Mouse (Mus musculus) right cerebral cortex, postnatal 36 days (tissue): Measurements from ENCODE around the gene Sept9.

Source experiments
- DNase-seq, 2 experiments: peaks; one replicate each; pipeline ENCODE4 v3.0.0; 2022; ENCODE audit warnings: low spot score in 2 of 2, mixed read lengths in 1 of 2

The Sept9 gene

DNA sequence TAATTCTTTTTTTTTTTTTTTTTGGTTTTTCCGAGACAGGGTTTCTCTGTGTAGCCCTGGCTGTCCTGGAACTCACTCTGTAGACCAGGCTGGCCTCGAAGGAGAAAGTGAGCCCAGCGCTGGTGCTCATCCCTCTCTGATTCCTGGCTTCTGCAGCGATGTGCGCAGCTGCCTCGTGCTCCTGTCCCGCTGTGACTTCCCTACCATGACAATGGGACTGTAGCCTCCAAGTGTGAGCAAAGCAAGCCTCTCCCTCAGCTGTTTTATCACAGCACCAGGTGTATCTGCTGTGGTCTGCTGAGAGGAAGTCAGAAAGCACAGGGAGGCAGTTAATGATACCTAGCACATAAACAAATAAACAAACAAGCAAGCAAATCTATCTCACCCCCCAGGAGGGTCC is 204.3 kb downstream of the Sept9 start:
- DNase-seq = no peak

DNA sequence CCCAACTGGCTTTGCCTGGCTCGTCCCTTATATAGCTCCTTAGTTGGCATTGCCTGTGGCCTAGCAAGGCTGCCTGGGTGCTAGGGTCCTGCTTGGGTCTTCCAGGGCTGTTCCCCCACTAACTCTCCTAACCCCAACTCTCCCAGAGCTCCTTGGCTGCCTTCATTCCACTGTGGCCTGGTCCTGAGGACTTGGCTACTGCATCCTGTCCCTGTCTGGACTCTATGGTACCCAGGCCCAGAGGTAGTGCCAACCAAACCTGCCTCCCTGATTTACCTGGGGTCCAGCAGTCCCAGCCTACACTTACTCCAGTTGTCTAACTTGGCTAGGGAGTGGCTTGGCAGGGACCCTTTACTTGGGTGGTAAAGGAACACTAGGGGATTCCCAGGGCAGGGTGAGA is 207.2 kb downstream of the Sept9 start:
- DNase-seq = no peak

DNA sequence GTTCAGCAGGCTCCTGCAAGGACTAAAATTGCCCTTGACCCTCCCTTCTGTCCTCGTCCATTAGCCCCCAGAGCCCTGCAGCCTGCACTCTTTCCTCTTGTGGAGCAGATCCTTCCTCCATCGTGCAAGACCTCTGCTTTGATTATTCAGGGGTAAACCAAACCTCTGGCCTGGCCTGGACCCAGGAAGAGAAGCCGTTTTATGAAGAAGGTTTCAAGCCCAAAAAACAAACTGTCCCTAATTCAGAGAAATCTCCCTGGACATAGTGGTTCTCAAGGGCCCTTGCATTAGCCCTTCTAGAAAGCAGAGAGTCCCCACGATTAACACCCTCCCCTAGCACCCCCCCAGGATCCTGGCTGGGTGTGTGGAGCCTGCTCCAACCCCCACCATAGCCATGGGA is 207.7 kb downstream of the Sept9 start:
- DNase-seq = no peak

DNA sequence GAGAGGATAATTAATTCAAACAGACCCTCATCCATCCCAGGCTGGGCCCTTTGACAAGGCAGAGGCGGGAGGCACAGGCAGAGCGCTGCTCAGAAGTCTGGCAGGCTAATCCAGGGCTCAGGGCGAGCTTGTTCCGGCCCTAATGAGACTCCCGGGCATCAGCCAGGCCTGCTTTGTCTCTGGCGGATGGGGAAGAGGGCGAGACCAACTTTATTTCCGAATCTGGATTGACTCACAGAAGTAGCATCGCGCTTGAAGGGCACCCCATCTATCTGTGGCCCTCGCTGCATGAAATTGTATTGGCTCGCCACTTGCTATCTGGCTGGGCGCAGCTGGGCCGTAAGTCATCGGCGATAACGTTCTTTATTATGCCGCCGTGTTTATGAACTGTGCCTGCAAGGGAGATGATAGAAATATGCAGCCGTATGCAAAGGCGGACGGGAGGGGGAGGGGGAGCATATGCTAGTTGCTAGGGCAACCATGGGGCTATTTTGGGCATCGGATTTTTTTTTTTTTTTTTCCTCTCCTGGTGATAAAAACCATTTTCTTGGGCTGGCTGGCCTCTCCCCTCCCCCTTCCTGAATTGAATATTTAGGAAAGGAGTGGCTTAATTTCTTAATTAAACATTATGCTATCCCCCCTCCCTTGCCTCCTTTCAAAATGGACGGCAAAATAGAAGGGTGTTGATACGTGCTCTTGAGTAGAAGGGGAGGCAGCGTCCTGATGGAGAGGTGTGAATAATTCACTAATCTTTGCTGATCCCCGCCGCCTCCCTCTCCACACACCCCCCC is 208.4 kb downstream of the Sept9 start:
- peak; percentile 76 to 80 for DNase-seq

DNA sequence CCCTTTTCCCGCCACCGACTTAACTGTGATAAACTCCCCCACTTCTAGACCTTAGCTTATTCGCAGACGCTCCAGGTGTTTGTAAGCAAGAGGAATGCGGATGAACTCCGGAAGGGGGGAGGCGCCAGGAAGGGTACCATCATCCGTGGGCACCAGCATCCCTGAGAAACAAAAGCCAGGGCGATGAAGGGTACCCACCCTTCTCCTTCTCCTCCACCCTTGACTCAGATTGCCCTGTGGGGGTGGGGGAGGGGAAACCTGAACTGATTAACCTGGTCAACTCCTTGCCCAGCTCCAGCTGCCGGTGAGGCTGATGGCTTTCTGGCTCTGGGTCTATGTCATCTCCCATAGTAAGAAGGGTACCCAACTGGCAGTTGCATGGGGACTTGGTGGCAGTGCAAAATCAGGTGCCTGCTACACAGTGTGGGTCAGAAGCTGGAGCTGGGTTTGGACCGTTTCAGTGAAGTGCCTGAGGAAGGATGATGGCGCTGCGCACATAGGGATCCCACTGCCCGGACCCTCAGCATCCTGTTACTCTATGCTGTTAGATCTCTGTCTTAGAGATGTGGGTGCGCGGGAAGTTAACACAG is 209.1 kb downstream of the Sept9 start:
- DNase-seq = no peak

DNA sequence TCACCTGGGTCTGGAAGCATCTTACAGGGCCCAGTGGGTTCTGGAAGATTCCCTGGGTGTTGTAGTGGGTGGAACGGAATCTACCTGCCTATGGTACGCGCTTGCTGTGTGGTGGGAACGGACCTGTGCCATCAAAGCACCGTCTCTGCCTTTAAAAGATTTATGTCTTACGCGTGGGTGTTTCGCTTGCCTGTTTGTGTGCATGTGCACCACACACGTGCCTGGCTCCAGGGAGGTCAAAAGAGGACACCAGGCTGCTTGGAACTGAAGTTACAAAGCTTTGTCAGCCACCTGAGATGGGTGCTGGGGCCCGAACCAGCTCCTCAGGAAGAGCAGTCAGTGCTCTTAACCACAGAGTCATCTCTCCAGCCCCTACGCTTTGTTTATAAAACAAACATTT is 209.9 kb downstream of the Sept9 start:
- DNase-seq = peak in 1 of 2 experiments; percentile 35

DNA sequence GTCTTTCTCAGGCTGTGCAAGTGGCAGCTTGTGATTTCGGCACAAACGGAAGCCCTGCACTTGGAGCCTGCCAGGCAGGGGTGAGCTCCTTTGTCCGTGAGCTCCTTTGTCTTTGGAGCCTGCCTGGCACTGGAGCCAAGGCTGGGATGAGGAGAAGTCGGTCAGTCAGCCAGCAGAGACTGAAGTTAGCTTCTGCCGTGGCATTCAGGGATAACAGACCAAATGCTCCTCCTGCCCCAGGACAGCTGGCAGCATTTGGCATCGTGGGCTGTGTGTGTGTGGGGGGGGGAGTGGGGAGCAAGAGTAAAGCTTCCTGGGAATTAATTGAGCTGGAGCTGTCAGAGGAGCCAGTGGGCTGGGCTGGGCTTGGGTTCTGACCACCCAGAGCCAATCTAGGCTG is 210.6 kb downstream of the Sept9 start:
- no peak for DNase-seq

DNA sequence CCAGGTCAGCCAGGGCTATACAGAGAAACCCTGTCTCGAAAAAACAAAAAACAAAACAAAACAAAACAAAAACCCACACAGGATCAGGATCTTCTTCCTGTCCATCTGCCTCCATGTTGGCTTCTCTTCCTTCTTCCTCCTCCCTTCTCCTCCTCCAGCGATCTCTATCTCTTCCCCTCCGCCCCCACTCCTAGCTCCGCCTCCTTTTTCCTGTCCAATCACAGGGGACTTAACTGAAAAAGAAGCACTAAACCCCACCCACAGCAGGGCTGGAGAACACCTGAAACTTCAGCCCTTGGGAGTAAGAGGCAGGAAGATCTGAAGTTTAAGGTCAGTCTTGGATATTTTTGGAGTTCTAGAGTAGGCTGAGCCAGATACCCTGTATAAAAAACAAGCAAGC is 212.2 kb downstream of the Sept9 start:
- DNase-seq = no peak
